Mouse (Mus musculus) hindbrain, embryonic 15.5 days (tissue): ENCODE results near the gene Apobec1. TPM values are rescaled to one million over a fixed set of nuclear protein-coding genes. Genes with fewer than 3 reads are reported as not detected.

Source experiments
- ATAC-seq: fragments of 200-750 bp; cut with Nextera tagmentation; 2 replicates; pipeline ENCODE4 v1.8.0; 2017; ENCODE audit warnings: low read depth, moderate number of reproducible peaks, moderate TSS enrichment; ENCODE audit not compliant: low FRiP score
- H3K27ac ChIP-seq: fragments of 300-500 bp; sonication (generic); replicated peaks from 2 replicates; pipeline ENCODE4 v1.5.1; 2015; ENCODE audit warnings: mild to moderate bottlenecking, inconsistent platforms
- H3K27me3 ChIP-seq: fragments of 300-500 bp; sonication (generic); 2 replicates; pipeline ENCODE4 v1.6.1; 2015; ENCODE audit warnings: control low read depth, inconsistent platforms
- H3K36me3 ChIP-seq: fragments of 300-500 bp; sonication (generic); 2 replicates; pipeline ENCODE4 v1.6.1; 2015; ENCODE audit warnings: control low read depth, inconsistent platforms
- H3K4me1 ChIP-seq: fragments of 300-500 bp; sonication (generic); replicated peaks from 2 replicates; pipeline ENCODE4 v1.6.1; 2015; ENCODE audit warnings: control low read depth, inconsistent platforms
- H3K4me2 ChIP-seq: fragments of 300-500 bp; sonication (generic); 2 replicates; pipeline ENCODE4 v1.6.1; 2015; ENCODE audit warnings: moderate library complexity, mild to moderate bottlenecking, inconsistent platforms
- H3K4me3 ChIP-seq: fragments of 300-500 bp; sonication (generic); 2 replicates; pipeline ENCODE4 v1.5.1; 2015; ENCODE audit warnings: mild to moderate bottlenecking, inconsistent platforms
- H3K9ac ChIP-seq: fragments of 300-500 bp; sonication (generic); 2 replicates; pipeline ENCODE4 v1.6.1; 2015; ENCODE audit warnings: inconsistent platforms
- H3K9me3 ChIP-seq: fragments of 300-500 bp; sonication (generic); 2 replicates; pipeline ENCODE4 v1.6.1; 2016; ENCODE audit warnings: control low read depth, inconsistent platforms
- WGBS: fragments of 180-500 bp; shearing (Covaris S2); methylation state at CpG from one replicate; pipeline ENCODE4 v1.1.7; 2015; 5-methylcytosine and 5-hydroxymethylcytosine counted together
- polyA plus RNA-seq: library from polyadenylated mRNA; unstranded; fragments of >200 nt; fragmentation: Nextera tagmentation; extraction: Ambion mirVana; gene quantifications from 2 replicates; pipeline ENCODE4 v1.2.1, GENCODE M21; 2015

The Apobec1 gene
- polyA plus RNA-seq, 1 experiment from 2014 or later: 1.4 TPM

GRCm38 (mm10) chr6:122621066-122621465, 18.8 kb upstream of the Apobec1 start:
- Histone ChIP-seq H3K27me3 (no peaks in the 10 kb centered on the region), H3K27ac (no peak overlapping the region), H3K4me1 (no peaks in the 10 kb centered on the region), H3K36me3 (no peaks in the 10 kb centered on the region), H3K4me2 (no peak overlapping the region), H3K4me3 (no peak overlapping the region), H3K9me3 (no peaks in the 10 kb centered on the region), H3K9ac (no peak overlapping the region)
- WGBS: 95% methylated on average over 6 of the region's 6 CpGs
- no peak for ATAC-seq

GRCm38 (mm10) chr6:122616022-122616421, 13.8 kb upstream of the Apobec1 start:
- H3K27me3 ChIP-seq: no peaks in the 10 kb centered on the region
- ATAC-seq: no peak
- 69% methylated on average over 3 of the region's 3 CpGs for WGBS

GRCm38 (mm10) chr6:122614047-122614446, 11.8 kb upstream of the Apobec1 start:
- Histone ChIP-seq H3K36me3 (no peaks in the 10 kb centered on the region), H3K9me3 (no peaks in the 10 kb centered on the region), H3K9ac (no peak overlapping the region), H3K27ac (no peak overlapping the region), H3K4me1 (no peaks in the 10 kb centered on the region), H3K27me3 (no peaks in the 10 kb centered on the region), H3K4me2 (no peak overlapping the region), H3K4me3 (no peak overlapping the region)
- 64% methylated on average over 2 of the region's 2 CpGs for WGBS
- ATAC-seq: no peak

More at GRCm38 (mm10) chr6:122616022-122616421, 13.8 kb upstream of the Apobec1 start:
- no peaks in the 10 kb centered on the region for H3K36me3 ChIP-seq
- no peaks in the 10 kb centered on the region for H3K4me1 ChIP-seq
- no peak overlapping the region for H3K27ac ChIP-seq
- H3K4me2 ChIP-seq: no peak overlapping the region
- no peak overlapping the region for H3K9ac ChIP-seq
- no peaks in the 10 kb centered on the region for H3K9me3 ChIP-seq
- no peak overlapping the region for H3K4me3 ChIP-seq

- Histone ChIP-seq H3K4me1 (no peaks in the 10 kb centered on the region), H3K36me3 (no peaks in the 10 kb centered on the region), H3K4me3 (no peak overlapping the region), H3K9ac (no peak overlapping the region), H3K9me3 (no peaks in the 10 kb centered on the region), H3K27ac (no peak overlapping the region), H3K27me3 (no peaks in the 10 kb centered on the region), H3K4me2 (no peak overlapping the region)
- no peak for ATAC-seq
- WGBS: 91% methylated on average over 4 of the region's 4 CpGs
Observed at GRCm38 (mm10) chr6:122612426-122612825, 10.2 kb upstream of the Apobec1 start.

GRCm38 (mm10) chr6:122609771-122610170, 7.5 kb upstream of the Apobec1 start, which contains the start of gene Gdf3:
Gene Gdf3 (minus strand): TSS chr6:122610087.
- H3K9ac ChIP-seq: no peak within 1 kb of the TSS
- no peaks in the 10 kb centered on the region for H3K9me3 ChIP-seq
- no peak within 1 kb of the TSS for H3K4me2 ChIP-seq
- H3K27me3 ChIP-seq: no peaks in the 10 kb centered on the region
- no peak for ATAC-seq
- no peak within 1 kb of the TSS for H3K27ac ChIP-seq
- H3K4me1 ChIP-seq: no peaks in the 10 kb centered on the region
- no peak within 1 kb of the TSS for H3K4me3 ChIP-seq
- H3K36me3 ChIP-seq: no peaks in the 10 kb centered on the region
- 60% methylated on average over 14 of the region's 14 CpGs for WGBS

- H3K4me3 ChIP-seq: no peak overlapping the region
- no peaks in the 10 kb centered on the region for H3K4me1 ChIP-seq
- no peaks in the 10 kb centered on the region for H3K9me3 ChIP-seq
- H3K36me3 ChIP-seq: no peaks in the 10 kb centered on the region
- no peak overlapping the region for H3K4me2 ChIP-seq
- no peaks in the 10 kb centered on the region for H3K27me3 ChIP-seq
- H3K27ac ChIP-seq: no peak overlapping the region
- WGBS: 86% methylated on average over 9 of the region's 9 CpGs
- ATAC-seq: no peak
- no peak overlapping the region for H3K9ac ChIP-seq
Observed at GRCm38 (mm10) chr6:122609377-122609728, 7.1 kb upstream of the Apobec1 start.

GRCm38 (mm10) chr6:122608434-122609376, 6.5 kb upstream of the Apobec1 start:
- Histone ChIP-seq H3K4me1 (no peaks in the 10 kb centered on the region), H3K4me2 (no peak overlapping the region), H3K4me3 (no peak overlapping the region), H3K27me3 (no peaks in the 10 kb centered on the region), H3K27ac (no peak overlapping the region), H3K36me3 (no peaks in the 10 kb centered on the region), H3K9ac (no peak overlapping the region), H3K9me3 (no peaks in the 10 kb centered on the region)
- WGBS: 78% methylated on average over 10 of the region's 10 CpGs
- ATAC-seq: no peak

GRCm38 (mm10) chr6:122607700-122608099, 5.5 kb upstream of the Apobec1 start:
- 96% methylated on average over 12 of the region's 12 CpGs for whole genome bisulfite sequencing
- ATAC-seq: no peak

GRCm38 (mm10) chr6:122606661-122607060, 4.4 kb upstream of the Apobec1 start:
- H3K4me3 ChIP-seq: no peak overlapping the region
- H3K27ac ChIP-seq: no peak overlapping the region
- ATAC-seq: no peak
- H3K9ac ChIP-seq: no peak overlapping the region
- H3K4me1 ChIP-seq: 0 out of 2 replicates have a peak, but pooled peaks cover 2% of the 10 kb centered on the region
- no peaks in the 10 kb centered on the region for H3K9me3 ChIP-seq
- H3K36me3 ChIP-seq: no peaks in the 10 kb centered on the region
- no peaks in the 10 kb centered on the region for H3K27me3 ChIP-seq
- 92% methylated on average over 11 of the region's 11 CpGs for WGBS
- H3K4me2 ChIP-seq: no peak overlapping the region

More at GRCm38 (mm10) chr6:122607700-122608099, 5.5 kb upstream of the Apobec1 start:
- Histone ChIP-seq H3K9me3 (no peaks in the 10 kb centered on the region), H3K4me3 (no peak overlapping the region), H3K4me2 (no peak overlapping the region), H3K36me3 (no peaks in the 10 kb centered on the region), H3K27me3 (no peaks in the 10 kb centered on the region), H3K9ac (no peak overlapping the region), H3K4me1 (0 out of 2 replicates have a peak, but pooled peaks cover under 1% of the 10 kb centered on the region), H3K27ac (no peak overlapping the region)

- Histone ChIP-seq H3K9me3 (no peaks in the 10 kb centered on the region), H3K4me1 (0 out of 2 replicates have a peak, but pooled peaks cover 2% of the 10 kb centered on the region), H3K27me3 (no peaks in the 10 kb centered on the region), H3K4me2 (no peak overlapping the region), H3K27ac (no peak overlapping the region), H3K4me3 (no peak overlapping the region), H3K9ac (no peak overlapping the region), H3K36me3 (no peaks in the 10 kb centered on the region)
- 95% methylated on average over 8 of the region's 8 CpGs for WGBS
- ATAC-seq: no peak
Observed at GRCm38 (mm10) chr6:122605483-122605882, 3.2 kb upstream of the Apobec1 start.

- Histone ChIP-seq H3K27ac (no peak overlapping the region), H3K4me3 (no peak overlapping the region), H3K27me3 (no peaks in the 10 kb centered on the region), H3K9ac (no peak overlapping the region), H3K36me3 (no peaks in the 10 kb centered on the region), H3K4me1 (0 out of 2 replicates have a peak, but pooled peaks cover 2% of the 10 kb centered on the region), H3K4me2 (no peak overlapping the region), H3K9me3 (no peaks in the 10 kb centered on the region)
- no peak for ATAC-seq
Observed at GRCm38 (mm10) chr6:122604260-122604659, 2.0 kb upstream of the Apobec1 start.

GRCm38 (mm10) chr6:122602992-122603322, 713 bp upstream of the Apobec1 start:
- no peak overlapping the region for H3K27ac ChIP-seq

More at GRCm38 (mm10) chr6:122602992-122603322, 713 bp upstream of the Apobec1 start:
- Histone ChIP-seq H3K4me3 (peak overlapping the region; percentile 34; the same call in 1 of the 2 replicates), H3K9ac (no peak overlapping the region), H3K4me1 (0 out of 2 replicates have a peak, but pooled peaks cover 2% of the 10 kb centered on the region), H3K36me3 (no peaks in the 10 kb centered on the region), H3K4me2 (peak overlapping the region; percentile 63), H3K9me3 (no peaks in the 10 kb centered on the region), H3K27me3 (no peaks in the 10 kb centered on the region)
- no peak for ATAC-seq
- 59% methylated on average over 1 of the region's 1 CpGs for WGBS
